Mouse (Mus musculus) midbrain, embryonic 11.5 days (tissue): ENCODE measurements around the gene Katnb1. TPM values are rescaled to one million over a fixed set of nuclear protein-coding genes. Genes with fewer than 3 reads are reported as not detected.

Experiments
- ATAC-seq: fragments of 200-750 bp; cut with Nextera tagmentation; 2 replicates; pipeline ENCODE4 v1.8.0; 2017; ENCODE audit warnings: moderate TSS enrichment, moderate library complexity; ENCODE audit not compliant: low FRiP score
- DNase-seq: peaks from one replicate; pipeline ENCODE4 v3.0.0; 2015; ENCODE audit warnings: low spot score; ENCODE audit errors: missing footprints
- H3K27ac ChIP-seq: fragments of 300-500 bp; sonication (generic); 2 replicates; pipeline ENCODE4 v1.5.1; 2014; ENCODE audit warnings: low read depth, low read length
- H3K27me3 ChIP-seq: fragments of 300-500 bp; sonication (generic); 2 replicates; pipeline ENCODE4 v1.6.1; 2014; ENCODE audit warnings: mild to moderate bottlenecking, low read length, moderate library complexity, mixed read lengths; ENCODE audit not compliant: control insufficient read depth, insufficient read depth
- H3K36me3 ChIP-seq: fragments of 300-500 bp; sonication (generic); 2 replicates; pipeline ENCODE4 v1.6.1; 2014; ENCODE audit warnings: mild to moderate bottlenecking, low read length, moderate library complexity, mixed read lengths; ENCODE audit not compliant: control insufficient read depth, insufficient read depth
- H3K4me1 ChIP-seq: fragments of 300-500 bp; sonication (generic); 2 replicates; pipeline ENCODE4 v1.6.1; 2014; ENCODE audit warnings: low read length; ENCODE audit not compliant: control insufficient read depth, insufficient read depth
- H3K4me2 ChIP-seq: fragments of 300-500 bp; sonication (generic); 2 replicates; pipeline ENCODE4 v1.6.1; 2014; ENCODE audit warnings: mild to moderate bottlenecking, moderate library complexity
- H3K4me3 ChIP-seq: fragments of 300-500 bp; sonication (generic); 2 replicates; pipeline ENCODE4 v1.5.1; 2014; ENCODE audit warnings: low read depth, low read length
- H3K9ac ChIP-seq: fragments of 300-500 bp; sonication (generic); 2 replicates; pipeline ENCODE4 v1.6.1; 2014; ENCODE audit warnings: low read length
- H3K9me3 ChIP-seq: fragments of 300-500 bp; sonication (generic); 2 replicates; pipeline ENCODE4 v1.6.1; 2016; ENCODE audit warnings: low read length; ENCODE audit not compliant: control insufficient read depth
- WGBS: fragments of 180-500 bp; shearing (Covaris S2); extraction: QIAGEN DNeasy Blood & Tissue Kit; methylation state at CpG from one replicate; pipeline ENCODE4 v1.1.7; 2014; 5-methylcytosine and 5-hydroxymethylcytosine counted together
- polyA plus RNA-seq: library from polyadenylated mRNA; unstranded; fragments of >200 nt; fragmentation: Nextera tagmentation; extraction: Ambion mirVana; gene quantifications from 2 replicates; pipeline ENCODE4 v1.2.1, GENCODE M21; 2014

Katnb1 gene
- 27.8 and 30.9 TPM in 2 replicates for polyA plus RNA-seq

- ATAC-seq (peak; percentile 97), DNase-seq (peak; percentile 99)
- under 1% methylated on average over 47 of the region's 47 CpGs for WGBS
- H3K9ac ChIP-seq = peak within 1 kb of the TSS; percentile 82
- H3K9me3 ChIP-seq = no peaks in the 10 kb centered on the region
- peak within 1 kb of the TSS; percentile 3; the same call in 1 of the 2 replicates for H3K27ac ChIP-seq
- 0 out of 2 replicates have a peak, but pooled peaks cover 5% of the 10 kb centered on the region for H3K36me3 ChIP-seq
- no peaks in the 10 kb centered on the region for H3K27me3 ChIP-seq
- peak within 1 kb of the TSS; percentile 89 for H3K4me2 ChIP-seq
- H3K4me3 ChIP-seq = peak within 1 kb of the TSS; percentile 56
- H3K4me1 ChIP-seq = peaks cover 12% of the 10 kb centered on the region
Measured at GRCm38 (mm10) chr8:95080381-95081341, at the start of gene Katnb1. TSS of gene Katnb1 (plus strand) at chr8:95081186.

- Histone ChIP-seq H3K9ac (no peak overlapping the region), H3K36me3 (no peaks in the 10 kb centered on the region), H3K27ac (no peak overlapping the region), H3K9me3 (no peaks in the 10 kb centered on the region), H3K4me1 (no peaks in the 10 kb centered on the region), H3K4me2 (no peak overlapping the region), H3K4me3 (no peak overlapping the region), H3K27me3 (no peaks in the 10 kb centered on the region)
- WGBS = 69% methylated on average over 7 of the region's 7 CpGs
- no peak for ATAC-seq
- DNase-seq = no peak
Measured at GRCm38 (mm10) chr8:95037106-95037925, 43.7 kb upstream of the Katnb1 start.

GRCm38 (mm10) chr8:95041883-95042784 lies 38.9 kb upstream of the Katnb1 start:
- H3K4me3 ChIP-seq = no peak overlapping the region
- no peak overlapping the region for H3K27ac ChIP-seq
- H3K4me2 ChIP-seq = no peak overlapping the region
- DNase-seq (no peak), ATAC-seq (no peak)
- no peak overlapping the region for H3K9ac ChIP-seq
- WGBS = 75% methylated on average over 6 of the region's 6 CpGs
- H3K27me3 ChIP-seq = no peaks in the 10 kb centered on the region
- no peaks in the 10 kb centered on the region for H3K9me3 ChIP-seq
- H3K36me3 ChIP-seq = no peaks in the 10 kb centered on the region
- H3K4me1 ChIP-seq = peaks cover 5% of the 10 kb centered on the region; the same call in 1 of the 2 replicates

GRCm38 (mm10) chr8:95044811-95045210 lies 36.2 kb upstream of the Katnb1 start:
- H3K4me1 ChIP-seq = peaks cover 5% of the 10 kb centered on the region; the same call in 1 of the 2 replicates
- 52% methylated on average over 4 of the region's 4 CpGs for WGBS
- no peak for ATAC-seq

GRCm38 (mm10) chr8:95046982-95047381 lies 34.0 kb upstream of the Katnb1 start:
- Histone ChIP-seq H3K9ac (no peak overlapping the region), H3K9me3 (no peaks in the 10 kb centered on the region), H3K4me1 (peaks cover 5% of the 10 kb centered on the region; the same call in 1 of the 2 replicates), H3K4me3 (no peak overlapping the region), H3K4me2 (no peak overlapping the region), H3K27me3 (no peaks in the 10 kb centered on the region), H3K36me3 (no peaks in the 10 kb centered on the region), H3K27ac (no peak overlapping the region)
- ATAC-seq (no peak), DNase-seq (no peak)
- WGBS = 82% methylated on average over 3 of the region's 3 CpGs

More at GRCm38 (mm10) chr8:95044811-95045210, 36.2 kb upstream of the Katnb1 start:
- H3K9me3 ChIP-seq = no peaks in the 10 kb centered on the region
- H3K4me3 ChIP-seq = no peak overlapping the region
- no peaks in the 10 kb centered on the region for H3K27me3 ChIP-seq
- DNase-seq = no peak
- H3K4me2 ChIP-seq = no peak overlapping the region
- no peak overlapping the region for H3K27ac ChIP-seq
- no peak overlapping the region for H3K9ac ChIP-seq
- H3K36me3 ChIP-seq = no peaks in the 10 kb centered on the region

- Histone ChIP-seq H3K4me1 (peaks cover 5% of the 10 kb centered on the region; the same call in 1 of the 2 replicates), H3K36me3 (no peaks in the 10 kb centered on the region), H3K9me3 (no peaks in the 10 kb centered on the region), H3K9ac (no peak overlapping the region), H3K4me3 (no peak overlapping the region), H3K27ac (no peak overlapping the region), H3K27me3 (no peaks in the 10 kb centered on the region), H3K4me2 (no peak overlapping the region)
- no peak for ATAC-seq
- DNase-seq = no peak
- WGBS = 69% methylated on average over 6 of the region's 6 CpGs
Measured at GRCm38 (mm10) chr8:95047884-95048680, 32.9 kb upstream of the Katnb1 start.

GRCm38 (mm10) chr8:95049636-95050035 lies 31.4 kb upstream of the Katnb1 start:
- ATAC-seq (no peak), DNase-seq (no peak)
- Histone ChIP-seq H3K36me3 (no peaks in the 10 kb centered on the region), H3K27me3 (no peaks in the 10 kb centered on the region), H3K4me1 (peaks cover 5% of the 10 kb centered on the region; the same call in 1 of the 2 replicates), H3K4me2 (no peak overlapping the region), H3K27ac (no peak overlapping the region), H3K4me3 (no peak overlapping the region), H3K9ac (no peak overlapping the region), H3K9me3 (no peaks in the 10 kb centered on the region)
- 76% methylated on average over 2 of the region's 2 CpGs for WGBS

- Histone ChIP-seq H3K4me3 (no peak overlapping the region), H3K9ac (no peak overlapping the region), H3K9me3 (no peaks in the 10 kb centered on the region), H3K4me2 (no peak overlapping the region), H3K27ac (no peak overlapping the region), H3K4me1 (no peaks in the 10 kb centered on the region), H3K27me3 (no peaks in the 10 kb centered on the region), H3K36me3 (no peaks in the 10 kb centered on the region)
- no peak for ATAC-seq
- WGBS = 61% methylated on average over 6 of the region's 6 CpGs
- DNase-seq = no peak
Measured at GRCm38 (mm10) chr8:95054438-95054837, 26.5 kb upstream of the Katnb1 start.
